17 mouse cellular contexts compared by ENCODE assay signal in genomic region chr2:178624907-178625306, GRCm38 (mm10).
DNase-seq lines count a peak whose midpoint lies in the region; ATAC-seq lines count a peak whose summit lies in the region.
"Had no signal": no experiment of that assay in that cellular context is flagged by ENCODE, and none has a peak within 500 bp of the region (broad histone marks: within the 10 kb centered on the region; RNA-seq: fewer than 3 reads in every experiment).

No protein-coding gene starts in this region.

- no peaks in the 10 kb centered on the region for H3K9me3 ChIP-seq in forebrain, embryonic 14.5 days (replicated peaks; ENCODE audit: control insufficient read depth, low read length)
- no peaks in the 10 kb centered on the region for H3K9me3 ChIP-seq in forebrain, embryonic 10.5 days
- no peaks in the 10 kb centered on the region for H3K9me3 ChIP-seq in midbrain, embryonic 15.5 days
- H3K9me3 ChIP-seq in midbrain, embryonic 11.5 days (ENCODE audit: control insufficient read depth, low read length) = no peaks in the 10 kb centered on the region
- no peaks in the 10 kb centered on the region for H3K9me3 ChIP-seq in forebrain, embryonic 16.5 days (ENCODE audit: control insufficient read depth, low read length)
- H3K9me3 ChIP-seq: embryonic facial prominence, embryonic 10.5 days; embryonic facial prominence, embryonic 12.5 days had no signal

- H3K36me3 ChIP-seq in forebrain, embryonic 14.5 days (ENCODE audit: control insufficient read depth, insufficient read depth, low read length) = no peaks in the 10 kb centered on the region
- no peaks in the 10 kb centered on the region for H3K36me3 ChIP-seq in forebrain, embryonic 10.5 days (replicated peaks)
- H3K36me3 ChIP-seq in midbrain, embryonic 15.5 days (replicated peaks) = no peaks in the 10 kb centered on the region
- H3K36me3 ChIP-seq in midbrain, embryonic 11.5 days (ENCODE audit: control insufficient read depth, insufficient read depth, low read length) = no peaks in the 10 kb centered on the region
- H3K36me3 ChIP-seq in forebrain, embryonic 16.5 days (ENCODE audit: control insufficient read depth, insufficient read depth) = no peaks in the 10 kb centered on the region
- H3K36me3 ChIP-seq: embryonic facial prominence, embryonic 10.5 days; embryonic facial prominence, embryonic 12.5 days had no signal

- intact Hi-C loops in heart, postnatal 25 days (cut with DNase I) = loop anchor here (5.0 kb wide), 2 partner anchors 262 to 567 kb away; no protein-coding TSS in a partner anchor

- H3K4me3 ChIP-seq in forebrain, embryonic 14.5 days (ENCODE audit: low read depth, low read length) = no peak overlapping the region
- no peak overlapping the region for H3K4me3 ChIP-seq in forebrain, embryonic 10.5 days
- H3K4me3 ChIP-seq in midbrain, embryonic 15.5 days = no peak overlapping the region
- H3K4me3 ChIP-seq in midbrain, embryonic 11.5 days (ENCODE audit: low read depth, low read length) = no peak overlapping the region
- no peak overlapping the region for H3K4me3 ChIP-seq in forebrain, embryonic 16.5 days (replicated peaks; ENCODE audit: low read length)
- H3K4me3 ChIP-seq: embryonic facial prominence, embryonic 10.5 days; embryonic facial prominence, embryonic 12.5 days had no signal

- H3K27ac ChIP-seq in forebrain, embryonic 14.5 days (ENCODE audit: low read depth, low read length) = no peak overlapping the region
- H3K27ac ChIP-seq in forebrain, embryonic 10.5 days = no peak overlapping the region
- no peak overlapping the region for H3K27ac ChIP-seq in midbrain, embryonic 15.5 days
- H3K27ac ChIP-seq in midbrain, embryonic 11.5 days (ENCODE audit: low read depth, low read length) = no peak overlapping the region
- no peak overlapping the region for H3K27ac ChIP-seq in forebrain, embryonic 16.5 days (ENCODE audit: low read length)
- H3K27ac ChIP-seq: embryonic facial prominence, embryonic 10.5 days; embryonic facial prominence, embryonic 12.5 days had no signal

- no peaks in the 10 kb centered on the region for H3K27me3 ChIP-seq in forebrain, embryonic 14.5 days (replicated peaks; ENCODE audit: control insufficient read depth, insufficient read depth, low read length)
- H3K27me3 ChIP-seq in forebrain, embryonic 10.5 days (ENCODE audit: poor library complexity, severe bottlenecking) = no peaks in the 10 kb centered on the region
- no peaks in the 10 kb centered on the region for H3K27me3 ChIP-seq in midbrain, embryonic 15.5 days (replicated peaks)
- H3K27me3 ChIP-seq in midbrain, embryonic 11.5 days (ENCODE audit: control insufficient read depth, insufficient read depth, low read length) = no peaks in the 10 kb centered on the region
- no peaks in the 10 kb centered on the region for H3K27me3 ChIP-seq in forebrain, embryonic 16.5 days (replicated peaks; ENCODE audit: control insufficient read depth, insufficient read depth, low read length)
- H3K27me3 ChIP-seq: embryonic facial prominence, embryonic 12.5 days had no signal

- no peak overlapping the region for H3K4me2 ChIP-seq in forebrain, embryonic 14.5 days (ENCODE audit: low read length)
- no peak overlapping the region for H3K4me2 ChIP-seq in midbrain, embryonic 15.5 days
- H3K4me2 ChIP-seq in midbrain, embryonic 11.5 days = no peak overlapping the region
- H3K4me2 ChIP-seq in forebrain, embryonic 16.5 days (ENCODE audit: low read length) = no peak overlapping the region
- H3K4me2 ChIP-seq: embryonic facial prominence, embryonic 12.5 days had no signal

- H3K9ac ChIP-seq in forebrain, embryonic 14.5 days (ENCODE audit: low read length) = no peak overlapping the region
- no peak overlapping the region for H3K9ac ChIP-seq in midbrain, embryonic 15.5 days
- H3K9ac ChIP-seq in midbrain, embryonic 11.5 days (ENCODE audit: low read length) = no peak overlapping the region
- H3K9ac ChIP-seq in forebrain, embryonic 16.5 days (replicated peaks; ENCODE audit: low read depth, low read length) = no peak overlapping the region
- H3K9ac ChIP-seq: embryonic facial prominence, embryonic 12.5 days had no signal

- DNase-seq in forebrain, embryonic 14.5 days (ENCODE audit: low spot score) = peak; percentile 53
- DNase-seq in forebrain, embryonic 10.5 days (ENCODE audit: extremely low spot score, low spot score) = no peak
- no peak for DNase-seq in midbrain, embryonic 11.5 days (ENCODE audit: low spot score, missing footprints)
- no peak for DNase-seq in right cerebral cortex, adult 18-20 months
- no peak for DNase-seq in heart, postnatal 25 days (ENCODE audit: low spot score)
- DNase-seq: adrenal gland, adult 2 months; adrenal gland, postnatal 10 days; adrenal gland, postnatal 25 days; cerebellum, adult 11-12 months; cerebellum, adult 2 months; cerebellum, adult 9-10 months; cerebellum, postnatal 10 days; cerebellum, postnatal 25 days had no signal

- ATAC-seq in forebrain, embryonic 14.5 days = no peak; the same call in 1 of the 2 replicates
- ATAC-seq in midbrain, embryonic 15.5 days (replicated peaks) = 0 out of 2 replicates have a peak, but pooled peaks have one; percentile 11
- no peak for ATAC-seq in midbrain, embryonic 11.5 days (ENCODE audit: low FRiP score)
- peak; percentile 60 for ATAC-seq in forebrain, embryonic 16.5 days

- WGBS in forebrain, embryonic 14.5 days = 67% methylated on average over 1 of the region's 1 CpGs
- 88% methylated on average over 1 of the region's 1 CpGs for WGBS in forebrain, embryonic 10.5 days
- WGBS in midbrain, embryonic 15.5 days = 52% methylated on average over 1 of the region's 1 CpGs
- 93% methylated on average over 1 of the region's 1 CpGs for WGBS in midbrain, embryonic 11.5 days
- 44% methylated on average over 1 of the region's 1 CpGs for WGBS in forebrain, embryonic 16.5 days

- peaks cover 7% of the 10 kb centered on the region; the same call in 1 of the 2 replicates for H3K4me1 ChIP-seq in forebrain, embryonic 14.5 days (ENCODE audit: control insufficient read depth, insufficient read depth, low read length)
- peaks cover 9% of the 10 kb centered on the region for H3K4me1 ChIP-seq in forebrain, embryonic 10.5 days
- peaks cover 11% of the 10 kb centered on the region for H3K4me1 ChIP-seq in midbrain, embryonic 15.5 days
- no peaks in the 10 kb centered on the region for H3K4me1 ChIP-seq in midbrain, embryonic 11.5 days (ENCODE audit: control insufficient read depth, insufficient read depth, low read length)
- peaks cover 21% of the 10 kb centered on the region for H3K4me1 ChIP-seq in forebrain, embryonic 16.5 days (replicated peaks; ENCODE audit: control insufficient read depth, insufficient read depth, low read length)

Comparison
In these comparisons a context has a peak if more than half of its experiments do, and no peak if none do; other contexts are left out.
1. ATAC-seq: peak in midbrain, embryonic 15.5 days (single experiment) and forebrain, embryonic 16.5 days (single experiment); none in forebrain, embryonic 14.5 days (single experiment) and midbrain, embryonic 11.5 days (single experiment).